17 mouse cellular contexts compared by ENCODE assay signal in the genomic region with DNA sequence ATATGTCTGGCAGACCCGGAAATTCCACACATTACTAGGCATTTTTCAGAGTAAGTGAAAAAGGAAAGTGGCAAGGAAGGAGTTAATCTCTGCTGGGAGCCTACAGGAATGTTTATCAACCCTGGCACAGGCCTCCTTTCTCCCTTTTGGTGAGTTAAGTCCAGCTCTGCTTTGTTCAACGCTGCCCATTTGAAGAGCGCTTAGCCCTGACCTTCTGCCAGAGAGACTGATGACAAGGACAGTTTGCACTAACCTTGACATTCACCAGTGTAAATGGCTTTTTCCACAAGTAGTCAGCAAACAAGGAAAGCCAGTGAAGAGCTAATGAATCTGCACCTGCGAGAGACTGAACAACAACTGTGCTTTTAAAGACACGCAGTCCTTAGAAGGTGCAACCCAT.
DNase-seq lines count a peak whose midpoint lies in the region; ATAC-seq lines count a peak whose summit lies in the region.
"Had no signal": no experiment of that assay in that cellular context is flagged by ENCODE, and none has a peak within 500 bp of the region (broad histone marks: within the 10 kb centered on the region; RNA-seq: fewer than 3 reads in every experiment).

No protein-coding gene starts in this region.

- peaks cover 3% of the 10 kb centered on the region; the same call in 1 of the 2 replicates for H3K4me1 ChIP-seq in hindbrain, embryonic 12.5 days
- H3K4me1 ChIP-seq: intestine, embryonic 15.5 days; liver, embryonic 15.5 days; stomach, embryonic 15.5 days had no signal

- H3K27ac ChIP-seq in hindbrain, embryonic 12.5 days, result no peak overlapping the region
- H3K27ac ChIP-seq: embryonic facial prominence, embryonic 12.5 days; intestine, embryonic 15.5 days; limb, embryonic 13.5 days; liver, embryonic 15.5 days; midbrain, embryonic 13.5 days; stomach, embryonic 15.5 days had no signal

- H3K9ac ChIP-seq in hindbrain, embryonic 12.5 days, result no peak overlapping the region
- H3K9ac ChIP-seq: embryonic facial prominence, embryonic 12.5 days; intestine, embryonic 15.5 days; limb, embryonic 13.5 days; liver, embryonic 15.5 days; midbrain, embryonic 13.5 days; stomach, embryonic 15.5 days had no signal

- no peak overlapping the region for H3K4me3 ChIP-seq in hindbrain, embryonic 12.5 days
- H3K4me3 ChIP-seq: embryonic facial prominence, embryonic 12.5 days; intestine, embryonic 15.5 days; limb, embryonic 13.5 days; liver, embryonic 15.5 days; midbrain, embryonic 13.5 days; stomach, embryonic 15.5 days had no signal

- H3K36me3 ChIP-seq in hindbrain, embryonic 12.5 days, result no peaks in the 10 kb centered on the region
- H3K36me3 ChIP-seq: embryonic facial prominence, embryonic 12.5 days; intestine, embryonic 15.5 days; limb, embryonic 13.5 days; liver, embryonic 15.5 days; midbrain, embryonic 13.5 days; stomach, embryonic 15.5 days had no signal

- peak; percentile 7 to 15 for DNase-seq in heart, adult 18-20 months
- DNase-seq in heart, adult 11 months, result no peak
- peak; percentile 12 for DNase-seq in ovary, postnatal 36 days (ENCODE audit: low spot score)
- no peak for DNase-seq in ovary, postnatal 10 days (ENCODE audit: low spot score)
- peak; percentile 3 for DNase-seq in embryo, embryonic 9.5 days (ENCODE audit: extremely low spot score)
- DNase-seq in layer of hippocampus, postnatal 14 days (ENCODE audit: low spot score in 2 of 2), result no peak
- DNase-seq in gastrocnemius, postnatal 25 days, result no peak
- DNase-seq: cerebellum, adult 8-10 months; gastrocnemius, postnatal 10 days; lung, postnatal 36 days had no signal

- WGBS in hindbrain, embryonic 12.5 days, result 25% methylated on average over 5 of the region's 5 CpGs

- H3K9me3 ChIP-seq in hindbrain, embryonic 12.5 days (replicated peaks), result no peaks in the 10 kb centered on the region
- H3K9me3 ChIP-seq: embryonic facial prominence, embryonic 12.5 days; intestine, embryonic 15.5 days; limb, embryonic 13.5 days; liver, embryonic 15.5 days; midbrain, embryonic 13.5 days; stomach, embryonic 15.5 days had no signal

- H3K4me2 ChIP-seq in hindbrain, embryonic 12.5 days (replicated peaks), result no peak overlapping the region
- H3K4me2 ChIP-seq: embryonic facial prominence, embryonic 12.5 days; intestine, embryonic 15.5 days; limb, embryonic 13.5 days; liver, embryonic 15.5 days; midbrain, embryonic 13.5 days; stomach, embryonic 15.5 days had no signal

- no peak for ATAC-seq in hindbrain, embryonic 12.5 days (ENCODE audit: low FRiP score)
- ATAC-seq: intestine, embryonic 15.5 days; midbrain, embryonic 13.5 days had no signal

- no peaks in the 10 kb centered on the region for H3K27me3 ChIP-seq in hindbrain, embryonic 12.5 days
- H3K27me3 ChIP-seq: embryonic facial prominence, embryonic 12.5 days; intestine, embryonic 15.5 days; limb, embryonic 13.5 days; liver, embryonic 15.5 days; midbrain, embryonic 13.5 days; stomach, embryonic 15.5 days had no signal

Comparison
In these comparisons a context has a peak if more than half of its experiments do, and no peak if none do; other contexts are left out.
1. DNase-seq: peak in heart, adult 18-20 months (2 of 2), ovary, postnatal 36 days (single experiment) and embryo, embryonic 9.5 days (single experiment); none in heart, adult 11 months (single experiment), ovary, postnatal 10 days (single experiment), layer of hippocampus, postnatal 14 days (0 of 2) and gastrocnemius, postnatal 25 days (single experiment).